Mouse (Mus musculus) thymus, postnatal 10 days (tissue): ENCODE data around the gene Zfp296.

Experiments
- DNase-seq, 2 experiments: peaks; one replicate each; pipeline ENCODE4 v3.0.0; 2021; ENCODE audit warnings: low spot score in 2 of 2

Zfp296 gene

DNA sequence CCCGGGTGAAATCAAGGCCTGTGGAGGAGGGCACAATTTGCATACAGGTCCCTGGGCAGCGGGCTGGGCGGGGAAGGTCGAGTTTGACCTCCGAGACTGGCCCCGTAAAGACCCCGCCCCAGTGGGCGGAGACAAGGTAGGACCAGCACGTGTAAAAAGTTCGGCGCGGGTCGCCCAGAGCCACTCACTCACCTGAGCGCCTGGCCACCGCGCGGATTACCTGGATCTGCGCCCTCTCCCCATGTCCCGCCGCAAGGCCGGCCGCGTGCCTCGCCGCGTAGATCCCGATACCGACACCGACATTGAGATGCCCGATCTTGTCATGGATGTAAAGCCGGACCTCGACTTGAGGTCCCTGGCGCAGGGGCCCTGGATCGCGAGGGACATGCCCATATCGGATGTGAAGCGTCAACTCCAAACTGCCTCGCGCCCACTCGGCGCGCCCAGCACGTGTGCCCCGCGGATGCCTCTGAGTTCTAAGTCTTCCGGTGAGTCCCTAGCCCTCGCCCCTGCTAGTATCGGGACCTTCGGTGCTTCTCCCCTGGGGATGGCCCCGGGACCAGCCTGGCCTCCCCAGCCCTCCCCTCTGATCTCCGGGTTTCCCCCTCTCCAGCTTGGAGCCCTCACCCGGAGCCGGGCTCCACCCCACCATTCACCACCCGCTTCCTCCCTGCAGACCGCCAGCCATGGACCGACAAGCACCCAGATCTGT is at the start of gene Zfp296, which contains the start of gene Gemin7:
TSS of gene Zfp296 (plus strand) at position 147 of the 712 bp plus-strand sequence.
TSS of gene Gemin7 (minus strand) at position 455 of the 712 bp plus-strand sequence.
- peak in 1 of 2 experiments; percentile 19 for DNase-seq

DNA sequence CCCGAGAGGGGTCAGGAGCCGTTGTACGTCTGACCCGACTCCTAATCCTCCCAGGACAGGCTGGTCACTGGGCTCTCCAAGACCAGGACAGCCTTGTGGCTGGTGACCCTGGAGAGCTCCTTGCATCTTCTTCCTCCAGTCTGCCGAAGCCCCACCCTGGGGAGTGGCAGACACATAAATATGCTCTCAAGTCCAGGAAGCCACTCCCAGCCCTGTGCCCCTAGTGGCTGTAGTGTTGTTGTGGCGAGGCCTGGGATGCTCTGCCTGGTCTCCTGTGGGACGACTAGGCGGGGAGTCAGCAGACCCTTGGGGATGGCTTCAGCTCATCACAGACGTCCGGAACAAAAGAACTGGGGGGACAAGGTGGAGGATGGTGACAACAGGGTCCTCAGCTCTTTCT is 46.0 kb upstream of the Zfp296 start:
- no peak for DNase-seq

DNA sequence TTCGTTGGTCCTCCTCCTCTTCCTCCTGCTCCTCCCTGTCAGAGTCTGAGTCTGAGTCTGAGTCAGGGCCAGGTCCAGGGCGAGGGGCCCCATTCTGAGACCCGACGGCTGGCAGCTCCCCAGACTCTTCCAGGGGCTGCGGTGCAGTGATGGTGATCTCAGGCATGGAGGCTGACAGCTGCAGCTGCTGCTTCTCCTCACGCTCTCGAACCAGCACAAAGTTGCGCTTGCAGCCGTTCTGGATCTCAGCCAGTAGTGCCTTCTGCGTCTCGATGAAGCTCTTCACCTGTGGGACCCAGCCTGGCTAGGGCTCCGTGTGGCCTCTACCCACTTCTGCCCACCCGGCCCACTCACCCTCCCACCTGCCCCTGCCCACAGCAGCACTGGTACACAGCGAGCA is 44.8 kb upstream of the Zfp296 start:
- DNase-seq = no peak

DNA sequence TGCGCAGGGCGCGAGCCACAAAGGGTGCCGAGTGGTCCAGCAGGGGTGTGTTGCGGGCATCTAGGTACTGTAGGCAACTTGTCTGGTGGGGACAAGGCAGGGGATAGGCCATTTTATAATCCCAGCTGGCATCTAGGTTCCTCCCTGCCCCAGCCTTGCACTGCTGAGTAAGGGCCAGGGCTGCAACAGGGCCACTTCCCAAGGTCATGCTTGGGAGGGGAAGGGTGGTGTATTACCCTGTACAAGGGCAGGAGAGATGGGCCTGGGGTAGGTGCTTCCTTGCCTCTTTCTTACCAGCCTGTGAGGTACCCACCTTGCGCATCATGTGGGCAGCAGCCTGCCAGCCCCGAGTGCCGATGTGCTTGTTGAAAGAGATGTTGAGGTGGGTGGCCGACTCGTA is 42.4 kb upstream of the Zfp296 start:
- no peak for DNase-seq

DNA sequence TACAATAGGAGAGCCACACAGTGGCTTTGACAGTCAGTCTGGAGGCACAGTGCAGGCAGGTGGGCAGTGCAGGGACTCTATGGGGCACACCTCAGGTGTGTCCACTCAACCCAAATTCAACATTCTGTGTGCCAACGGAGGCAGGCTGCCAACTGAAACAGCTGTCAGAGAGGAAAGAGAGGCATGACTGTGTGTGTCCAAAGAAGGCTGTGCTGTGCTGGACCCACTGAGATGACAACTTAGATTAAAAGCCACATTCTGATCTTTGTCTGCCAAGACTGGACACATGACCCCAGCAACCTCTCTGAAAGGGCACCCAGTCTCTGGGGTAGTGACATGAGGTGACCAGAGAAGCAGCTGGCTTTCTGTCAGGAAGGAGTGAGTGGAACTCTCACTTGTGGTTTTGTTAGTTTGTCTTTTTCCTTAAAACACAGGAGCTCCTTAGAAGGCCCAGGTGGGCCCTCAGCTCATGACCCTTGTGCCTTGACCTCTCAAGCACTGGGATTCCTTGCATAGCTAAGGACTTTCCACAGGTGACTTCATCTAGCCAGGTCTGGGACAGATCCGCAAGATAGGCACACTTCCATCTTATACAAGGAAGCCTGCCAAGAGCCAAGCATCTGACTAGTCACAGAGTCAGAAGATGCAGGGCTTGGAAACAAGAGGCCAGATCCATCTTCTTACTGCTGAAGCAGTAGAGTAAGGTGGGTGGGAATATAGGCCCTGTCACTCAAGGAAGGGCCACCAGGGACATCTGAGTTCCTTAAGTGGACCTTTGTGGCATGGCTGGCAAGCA is 36.1 kb upstream of the Zfp296 start:
- DNase-seq = no peak

DNA sequence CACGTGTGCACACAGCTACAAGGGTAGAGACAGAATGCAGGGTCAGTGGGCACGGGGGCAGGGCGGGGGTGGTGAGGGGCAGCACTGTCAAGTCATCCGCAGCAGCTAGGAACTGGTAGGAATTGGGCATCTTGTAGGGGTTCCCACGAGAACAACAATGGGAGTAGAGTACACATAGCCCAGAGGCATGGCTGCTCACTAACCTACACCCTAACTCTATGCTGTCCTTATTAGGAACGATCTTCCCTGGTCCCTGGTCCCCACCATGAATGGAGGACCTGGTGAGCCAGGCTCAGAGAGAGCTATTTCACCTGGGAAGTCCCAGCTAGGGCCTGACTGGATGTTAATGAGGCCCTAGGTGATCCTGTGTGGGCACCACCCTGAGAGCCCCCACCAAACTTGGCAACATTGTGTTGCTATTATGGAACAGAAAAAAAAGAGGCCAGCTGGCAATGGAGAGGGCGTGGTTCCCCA is 35.4 kb upstream of the Zfp296 start:
- no peak for DNase-seq

DNA sequence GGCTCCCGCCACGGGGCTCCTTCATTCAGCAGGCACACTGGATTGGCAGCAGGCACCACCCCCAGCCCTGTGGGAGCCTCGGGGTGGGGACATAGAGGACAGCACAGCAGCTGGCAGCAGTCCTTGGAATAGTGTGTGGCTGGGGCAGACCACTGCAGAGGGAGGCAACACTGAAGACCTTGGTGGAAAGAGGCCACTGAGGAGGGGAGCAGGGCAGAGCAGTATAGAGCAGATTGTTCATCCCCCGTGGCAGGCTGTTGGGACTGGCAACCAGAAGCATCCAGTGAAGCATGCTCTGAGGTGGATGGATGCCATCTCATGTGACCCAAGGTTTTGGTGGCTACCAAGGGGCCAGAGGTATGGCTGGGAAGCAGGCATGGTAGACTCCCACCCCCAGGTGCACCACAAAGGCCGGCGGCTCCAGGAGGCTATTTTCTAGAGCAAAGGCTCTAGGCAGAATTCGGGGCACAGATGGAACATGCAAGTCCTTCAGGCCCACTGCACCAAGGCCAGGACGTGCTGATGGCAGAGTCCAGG is 34.9 kb upstream of the Zfp296 start:
- DNase-seq = no peak

DNA sequence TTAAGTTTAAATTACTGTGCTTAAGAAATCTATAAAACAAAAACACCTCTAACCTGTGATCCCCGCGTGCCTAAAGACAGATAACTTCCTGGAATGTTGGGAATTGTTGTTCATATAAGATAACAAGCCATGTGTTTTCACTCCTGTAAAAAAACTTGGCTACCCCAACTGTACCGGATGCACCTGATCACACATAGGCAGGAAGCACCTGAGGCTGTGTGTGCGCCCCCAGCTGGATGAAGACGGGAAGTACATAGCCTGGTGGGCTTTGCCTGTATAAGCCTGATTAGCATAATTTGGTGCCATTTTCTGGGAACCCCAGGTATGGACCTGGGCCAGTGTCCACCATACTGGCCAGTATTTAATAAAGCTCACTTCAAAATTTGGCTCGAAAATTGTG is 33.5 kb upstream of the Zfp296 start:
- peak; percentile 57 to 65 for DNase-seq

DNA sequence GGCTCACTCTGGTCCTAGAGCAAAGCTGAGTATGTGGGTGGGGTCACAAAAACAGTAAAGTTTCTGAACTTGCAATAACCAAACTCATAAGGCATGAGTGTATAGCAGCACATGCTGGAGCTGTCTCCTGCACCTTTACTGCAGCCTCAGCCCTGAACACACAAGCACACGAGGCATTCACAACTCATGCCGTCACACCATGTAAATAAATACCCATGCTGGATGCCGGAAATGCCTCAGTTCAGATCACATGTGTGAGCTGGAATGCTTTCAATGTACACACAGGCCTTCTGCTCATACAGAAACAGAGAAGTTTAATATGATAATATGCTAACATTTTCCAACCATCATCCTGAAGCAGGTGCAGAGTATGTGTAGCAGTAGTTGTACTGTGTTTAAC is 31.1 kb upstream of the Zfp296 start:
- DNase-seq = no peak

DNA sequence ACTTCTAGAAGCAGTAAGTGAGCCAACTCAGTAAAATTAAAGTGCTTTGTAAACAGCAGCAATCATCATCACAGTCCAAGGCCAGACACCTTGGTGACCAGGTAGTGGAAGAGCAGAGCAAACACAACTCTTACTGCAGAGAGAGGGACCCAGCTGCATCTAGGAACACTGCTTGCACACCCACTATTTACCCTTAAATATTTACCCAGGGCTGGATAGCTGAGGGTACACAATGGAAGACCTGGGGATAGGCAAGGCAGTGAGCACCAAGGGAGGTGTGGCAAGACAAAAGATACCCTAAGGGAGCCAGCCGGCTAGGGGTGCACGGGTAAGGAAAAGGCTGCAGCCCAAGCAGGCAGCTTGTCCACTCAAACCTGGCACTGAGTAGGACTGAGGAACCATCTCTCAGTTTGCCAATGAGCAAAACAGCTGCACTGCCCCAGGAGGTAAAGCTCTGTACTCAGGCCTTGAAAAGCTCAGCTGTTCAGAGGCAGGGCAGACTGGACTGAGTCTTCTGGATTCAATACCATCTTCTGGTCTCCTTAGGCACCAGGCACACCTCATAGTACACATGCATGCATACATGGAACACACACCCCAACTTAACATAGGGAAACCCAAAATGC is 29.6 kb upstream of the Zfp296 start:
- no peak for DNase-seq

DNA sequence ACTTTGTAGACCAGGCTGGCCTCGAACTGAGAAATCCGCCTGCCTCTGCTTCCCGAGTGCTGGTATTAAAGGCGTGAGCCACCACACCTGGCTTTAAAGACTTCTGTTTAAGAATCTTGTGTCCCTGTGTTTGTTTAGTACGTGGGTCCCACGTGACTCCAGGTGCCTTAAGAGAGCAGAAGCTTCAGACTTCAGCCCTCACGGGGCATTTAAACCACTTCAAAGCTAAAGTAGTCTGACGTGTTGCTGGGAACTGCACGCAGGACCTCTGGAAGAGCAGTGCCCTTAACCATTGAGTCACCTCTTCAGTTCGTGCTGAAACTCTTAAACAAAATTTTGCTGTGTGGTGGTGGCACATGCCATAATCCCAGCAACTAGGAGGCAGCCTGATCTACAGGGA is 27.7 kb upstream of the Zfp296 start:
- DNase-seq = no peak

DNA sequence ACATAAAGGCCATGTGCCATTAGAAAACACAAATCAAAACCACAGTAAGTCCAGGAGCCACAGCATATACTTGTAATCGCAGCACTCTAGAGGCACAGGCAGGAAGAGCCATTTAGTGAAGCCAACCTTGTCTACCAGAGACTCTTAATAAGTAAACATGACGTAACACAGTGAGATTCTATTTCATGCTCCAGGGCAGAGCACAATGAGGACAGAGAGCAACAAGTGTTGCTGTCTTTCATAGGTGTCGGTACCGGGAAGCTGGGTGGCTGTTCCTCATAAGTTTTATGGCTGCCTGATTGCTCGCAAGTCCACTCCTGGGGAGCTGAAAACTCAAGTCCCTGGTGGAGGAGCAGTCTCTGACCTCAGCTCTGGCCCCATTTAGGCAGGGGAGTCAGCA is 25.5 kb upstream of the Zfp296 start:
- no peak for DNase-seq

DNA sequence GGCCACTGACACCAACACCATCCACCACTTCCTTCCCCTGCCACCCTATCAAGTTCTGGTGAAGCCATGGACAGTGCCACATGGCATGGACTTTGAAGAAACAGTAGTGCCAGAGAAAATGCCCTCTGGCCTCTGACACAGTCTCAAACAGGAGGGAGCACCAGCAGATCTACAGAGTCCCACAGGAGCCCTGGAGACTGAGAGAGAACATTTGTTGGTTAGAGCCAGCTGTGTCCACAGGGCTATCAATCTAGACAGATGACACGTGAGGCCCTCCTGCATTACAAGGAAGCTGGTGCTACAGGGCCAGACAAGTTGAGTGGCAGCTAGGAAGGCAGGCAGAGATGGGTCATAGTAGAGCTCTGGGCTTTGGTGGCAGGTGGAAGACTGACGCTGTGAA is 24.6 kb upstream of the Zfp296 start:
- no peak for DNase-seq

DNA sequence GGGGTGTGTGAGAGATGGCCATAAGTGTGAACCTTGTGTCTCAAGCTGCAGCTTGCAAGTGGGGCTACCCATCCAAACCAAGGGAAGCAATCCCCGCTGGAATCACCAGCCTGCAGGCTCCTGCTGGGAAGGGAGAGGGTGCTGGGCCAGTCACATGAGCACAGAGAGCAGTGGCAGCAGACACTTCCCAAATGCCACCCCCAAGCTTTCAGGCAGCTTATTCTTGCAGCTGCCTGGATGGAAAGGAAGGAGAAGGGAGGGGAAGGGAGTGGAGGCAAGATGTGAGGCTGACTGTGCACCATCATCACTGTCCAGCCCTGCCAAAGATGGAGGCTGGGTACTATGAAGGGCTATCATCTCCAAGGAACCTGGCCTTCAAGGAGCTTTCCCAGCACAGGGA is 22.9 kb upstream of the Zfp296 start:
- no peak for DNase-seq

DNA sequence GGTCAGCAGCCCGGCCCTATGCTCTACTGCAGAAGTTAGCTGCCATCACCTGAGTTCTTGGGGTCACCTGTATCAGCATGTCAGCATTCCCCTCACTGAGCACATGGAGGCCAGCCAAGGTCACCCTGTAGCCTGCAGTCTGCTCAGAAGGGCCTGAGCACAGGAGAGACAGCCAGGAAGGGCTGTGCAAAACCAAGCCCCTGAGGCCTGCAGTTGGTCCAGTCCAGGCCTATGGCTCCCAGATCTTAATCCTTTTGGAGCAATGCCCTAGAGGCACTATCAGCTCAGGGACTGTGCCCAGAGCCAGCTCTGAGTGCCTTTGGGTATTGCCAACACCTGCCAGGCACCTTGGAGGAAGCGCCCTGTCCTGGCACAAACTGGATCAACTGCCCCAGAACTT is 20.0 kb upstream of the Zfp296 start:
- no peak for DNase-seq

DNA sequence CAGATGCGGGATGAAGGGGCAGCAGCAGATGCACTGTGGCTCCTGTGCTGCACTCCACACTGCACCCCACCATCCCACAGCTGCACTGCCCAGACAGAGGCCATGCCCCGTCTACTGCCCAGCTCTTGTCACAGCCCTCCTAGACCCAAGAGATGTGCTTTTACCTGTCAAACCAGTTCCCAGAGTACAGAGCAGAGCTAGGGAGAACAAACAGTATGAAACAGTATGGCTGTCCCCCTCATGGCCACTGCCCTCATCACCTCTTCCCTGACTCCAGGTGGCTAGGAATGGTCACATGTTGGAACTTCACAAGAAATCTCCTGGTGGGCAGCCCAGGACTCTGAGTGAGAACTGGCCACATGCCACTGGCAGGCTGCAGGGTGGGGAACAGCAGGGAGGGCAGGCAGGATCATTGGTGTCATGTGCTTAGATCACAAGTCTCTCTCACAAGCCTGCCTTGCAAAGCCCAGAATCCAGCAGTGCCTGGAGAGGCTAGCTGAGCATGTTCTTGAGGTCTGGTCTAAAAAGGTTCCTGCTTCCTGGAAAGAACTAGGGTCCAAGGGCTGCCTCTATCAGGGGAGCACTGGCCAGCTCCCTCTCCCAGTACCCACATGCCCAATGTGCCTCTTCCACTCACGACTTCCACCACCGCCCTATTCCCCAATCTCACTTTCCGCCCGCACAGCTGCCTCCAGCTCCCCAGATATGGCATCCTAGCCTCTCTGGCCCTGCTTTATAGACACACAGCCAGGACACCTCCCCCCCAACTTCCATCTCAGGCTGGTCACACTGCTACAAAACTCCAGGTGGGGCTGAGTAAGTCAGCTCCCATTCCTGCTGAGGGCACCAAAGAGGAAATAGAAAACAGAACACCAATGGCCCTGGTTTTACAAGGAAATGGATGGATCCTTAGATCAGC is 18.8 kb upstream of the Zfp296 start:
- DNase-seq = no peak

DNA sequence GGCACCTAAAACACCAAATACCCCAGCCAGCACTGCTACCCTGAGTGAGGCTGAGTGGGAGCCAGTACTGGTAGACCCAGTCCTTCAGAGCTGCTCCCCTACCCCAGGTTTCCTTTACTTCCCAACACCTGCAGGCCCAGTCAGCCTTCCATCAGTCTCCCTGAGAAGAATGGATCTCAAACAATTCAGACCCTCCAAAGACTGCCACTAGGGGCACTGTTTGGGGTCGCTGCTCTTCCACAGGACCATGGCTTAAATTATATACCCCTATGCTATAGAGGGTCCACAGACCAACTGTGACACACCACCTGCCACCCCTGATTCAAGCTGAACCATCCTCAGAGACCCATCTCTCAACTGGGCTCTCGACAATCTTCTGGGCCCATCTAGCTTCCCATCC is 18.1 kb upstream of the Zfp296 start:
- DNase-seq = peak in 1 of 2 experiments; percentile 29

DNA sequence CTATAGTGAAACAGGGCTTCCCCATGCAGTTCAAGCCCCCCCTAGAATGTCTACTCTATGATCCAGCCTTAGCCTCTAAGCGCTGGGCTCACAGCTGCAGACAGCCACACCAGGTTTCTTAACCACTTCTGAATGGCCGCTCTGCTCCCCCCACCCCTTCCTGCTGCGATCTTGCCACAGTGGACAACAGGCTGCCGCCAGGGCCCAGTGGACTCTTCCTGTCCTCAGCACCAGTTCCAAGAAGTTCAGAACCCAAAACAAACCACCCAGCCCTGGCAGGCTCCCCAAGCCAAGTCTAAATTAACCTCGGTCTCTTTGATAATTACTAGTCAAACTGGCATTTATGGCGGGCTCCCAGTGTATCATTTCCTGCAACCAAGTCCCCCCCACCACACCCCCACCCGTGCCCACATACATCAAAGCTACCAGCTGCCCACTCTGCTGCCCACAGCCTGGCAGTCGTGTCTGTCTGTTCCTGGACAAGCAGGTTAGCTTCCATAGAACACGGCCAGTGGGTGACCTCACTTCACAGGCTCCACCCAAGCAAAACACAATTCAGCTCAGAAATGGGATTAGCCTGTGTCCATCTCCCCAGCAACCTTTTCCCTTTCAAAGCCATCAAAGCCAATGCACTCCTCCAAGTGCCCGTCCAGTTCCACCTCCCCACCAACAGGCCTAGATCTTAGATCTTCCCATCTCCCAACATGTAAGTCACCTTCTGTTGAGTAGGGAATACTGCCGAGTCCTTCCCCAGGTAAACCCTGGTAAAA is 16.4 kb upstream of the Zfp296 start:
- no peak for DNase-seq

DNA sequence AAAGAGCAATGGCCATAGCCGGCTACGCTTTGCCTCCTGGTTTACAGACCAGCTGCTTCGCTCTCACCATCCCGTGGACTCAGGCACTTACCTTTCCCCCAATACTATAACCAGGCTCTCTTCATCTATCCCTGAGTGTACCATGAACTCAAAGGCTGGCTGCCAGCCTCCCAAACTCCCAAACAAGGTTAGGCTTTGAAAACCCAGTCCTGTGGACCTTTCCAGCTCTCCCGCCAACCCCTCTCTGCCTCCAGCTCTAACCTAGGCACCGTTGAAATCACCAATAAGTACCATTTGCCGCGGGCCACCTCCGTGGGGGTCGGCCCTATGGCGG is 15.7 kb upstream of the Zfp296 start:
- no peak for DNase-seq

DNA sequence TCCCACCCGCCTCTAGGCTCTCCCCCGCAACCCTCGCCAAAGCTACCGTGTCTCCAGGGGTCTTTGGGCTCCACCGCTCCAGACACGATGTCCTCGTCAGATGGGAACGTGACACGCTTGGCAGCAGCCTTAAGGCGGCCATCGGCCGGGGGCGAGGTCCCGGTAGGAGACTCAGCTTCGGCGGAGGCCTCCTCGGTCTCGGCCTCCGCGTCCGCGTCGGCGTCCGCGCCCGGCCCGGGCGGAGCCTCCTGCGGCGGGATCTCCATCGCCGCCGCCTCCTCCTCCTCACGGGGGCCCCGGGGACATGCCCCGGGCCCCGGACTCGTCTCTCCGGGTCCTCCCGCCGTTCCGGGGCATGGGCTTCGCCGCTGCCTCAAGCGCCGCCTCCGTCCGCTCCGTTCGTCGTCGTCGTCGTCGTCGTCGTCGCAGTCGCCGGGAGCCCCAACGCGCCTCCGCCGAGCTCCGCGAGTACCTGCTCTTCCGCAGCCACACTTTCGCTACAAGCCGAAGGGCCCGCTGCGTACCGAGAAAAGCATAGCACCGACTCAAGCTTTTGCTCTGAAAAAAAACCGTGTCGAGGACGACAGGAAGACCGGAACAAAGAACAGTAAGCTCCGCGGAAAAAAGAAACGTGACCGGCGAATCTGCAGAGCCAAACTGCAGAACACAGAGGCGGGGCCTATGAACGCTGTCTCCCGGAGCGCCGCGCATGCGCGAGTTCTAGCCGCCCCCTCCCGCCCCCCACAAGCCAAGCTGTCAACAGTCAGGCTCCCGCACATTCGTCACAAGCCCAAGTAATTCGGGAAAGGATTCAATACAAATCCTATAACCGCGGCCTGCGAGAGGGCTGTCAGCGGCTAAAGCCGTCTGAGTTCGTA is 15.1 kb upstream of the Zfp296 start:
- peak; percentile 79 to 93 for DNase-seq
